Mouse (Mus musculus) megakaryocyte, embryonic 14.5 days (primary cell): ENCODE measurements around the gene Chd2.

Experiments
- FLI1 ChIP-seq: IDR thresholded peaks from 2 replicates; pipeline ENCODE4 v1.6.1; 2012; ENCODE audit warnings: low read length, inconsistent platforms, mixed read lengths
- GATA1 ChIP-seq: IDR thresholded peaks from 3 replicates; pipeline ENCODE4 v1.6.1; 2012; ENCODE audit warnings: mixed read lengths, low read length, inconsistent platforms, borderline replicate concordance

GRCm38 (mm10) chr7:73577888-73578421, 36.3 kb upstream of the Chd2 start:
- TF ChIP-seq FLI1 (no peak), GATA1 (no peak)
